Mouse (Mus musculus): ENCODE measurements at regions not wholly inside any gene's neighbourhood (a gene's known extent, or its start where the extent isn't known, plus 50 kb on each side); places are given as distances from the start of the nearest gene placed in this dataset.

DNA sequence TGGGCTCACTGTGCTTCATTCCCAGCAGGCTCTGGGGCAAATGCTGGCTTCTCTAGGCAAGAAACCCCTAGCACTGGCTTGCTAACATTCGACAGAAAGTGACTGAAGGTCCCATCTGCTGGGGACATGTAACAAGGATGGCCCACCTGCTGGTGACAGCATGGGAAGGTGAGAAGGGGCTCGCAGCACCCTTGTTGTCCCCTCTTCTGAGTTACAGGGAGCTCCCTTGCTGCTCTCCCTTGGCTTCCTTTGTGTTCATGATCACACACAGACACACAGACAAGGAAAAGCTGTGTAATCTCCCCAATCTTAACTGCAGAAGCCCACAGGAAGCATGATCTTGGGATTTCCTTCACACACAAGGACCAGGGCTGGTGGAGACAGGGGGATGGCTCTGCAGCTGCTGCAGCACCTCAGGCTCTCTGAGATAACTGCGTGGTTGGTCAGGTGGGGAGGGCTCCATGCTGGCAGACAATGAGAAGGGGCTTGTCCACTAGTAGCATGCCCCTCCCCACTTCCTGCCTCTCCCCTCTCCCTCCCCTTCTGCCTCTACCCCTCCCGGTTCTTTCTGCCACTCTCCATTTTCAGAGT, 95.3 kb upstream of the Trpm1 start:
- DNase-seq, result no peak

DNA sequence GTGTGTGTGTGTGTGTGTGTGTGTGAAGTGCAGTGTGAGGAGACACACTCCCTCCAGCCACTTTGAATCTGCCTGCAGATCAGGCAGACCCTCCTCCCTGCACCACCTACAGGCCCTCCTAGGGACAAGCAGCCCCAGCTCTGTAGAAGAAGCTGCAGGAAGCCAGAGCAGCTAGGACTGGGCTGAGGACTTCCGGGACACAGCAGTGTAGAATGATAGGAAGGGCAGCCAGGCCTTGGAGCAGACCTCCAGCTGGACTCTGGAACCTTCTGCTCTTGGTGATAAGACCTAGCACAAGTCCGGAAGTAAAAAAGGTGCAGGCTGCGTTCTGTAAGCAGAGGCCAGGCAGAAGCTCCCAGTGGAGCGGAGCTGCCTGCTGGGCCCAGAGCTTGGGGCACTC, 95.8 kb upstream of the Trpm1 start:
- DNase-seq, result peak; percentile 44

DNA sequence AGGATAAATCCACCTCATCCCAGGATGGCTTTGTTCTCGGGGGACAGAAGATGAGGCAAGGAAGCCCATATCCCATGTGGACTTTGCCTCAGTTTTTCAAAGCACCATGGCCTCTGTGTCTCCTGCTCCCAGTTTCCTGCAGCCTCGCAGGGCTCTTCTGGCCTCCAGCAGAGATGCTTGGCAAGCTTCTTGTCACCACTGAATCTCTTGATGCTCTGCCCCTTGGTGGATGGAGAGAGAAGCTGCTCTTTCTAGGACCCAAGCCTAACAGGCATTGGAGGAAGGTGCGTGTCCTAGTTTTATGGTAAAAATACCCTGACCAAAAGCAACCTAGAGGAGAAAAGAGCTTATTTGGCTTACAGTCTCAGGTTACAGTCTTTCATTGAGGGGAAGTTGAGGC, 97.1 kb upstream of the Trpm1 start:
- DNase-seq, result no peak

GRCm38 (mm10) chr7:64054996-64055395, 98.6 kb upstream of the Trpm1 start:
- no peak for DNase-seq

- DNase-seq, result no peak
Observed at GRCm38 (mm10) chr7:64053766-64054165, 99.9 kb upstream of the Trpm1 start.

- no peak for DNase-seq
Observed at GRCm38 (mm10) chr7:64052400-64052799, 101.2 kb upstream of the Trpm1 start.

DNA sequence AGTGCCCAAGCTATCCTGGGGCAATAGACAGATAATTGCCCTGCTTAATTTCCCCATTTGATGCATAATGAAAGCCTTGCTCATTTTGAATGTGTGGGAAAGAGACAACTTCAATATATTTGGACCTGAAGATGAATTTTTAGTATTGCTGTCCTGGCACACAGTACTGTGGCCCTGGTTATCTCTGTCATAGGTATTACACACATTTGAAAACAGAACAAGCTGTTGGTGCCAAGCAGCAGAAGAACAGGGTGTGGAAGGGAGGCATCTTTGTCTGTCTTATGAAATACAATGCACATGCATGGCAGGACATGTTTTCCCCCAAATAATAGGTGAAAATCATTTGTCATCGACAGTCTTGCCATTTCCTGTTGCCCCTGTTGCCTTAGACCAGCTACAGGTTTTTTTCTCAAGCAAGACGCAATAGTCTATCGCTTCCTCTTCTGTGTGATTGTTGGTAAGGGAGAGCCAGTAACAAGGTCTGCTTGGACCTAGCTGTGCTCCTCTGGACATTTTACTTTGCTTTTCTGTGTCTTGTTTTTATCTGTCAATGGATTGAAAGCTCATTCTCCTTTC, 102.7 kb upstream of the Trpm1 start:
- no peak for DNase-seq

DNA sequence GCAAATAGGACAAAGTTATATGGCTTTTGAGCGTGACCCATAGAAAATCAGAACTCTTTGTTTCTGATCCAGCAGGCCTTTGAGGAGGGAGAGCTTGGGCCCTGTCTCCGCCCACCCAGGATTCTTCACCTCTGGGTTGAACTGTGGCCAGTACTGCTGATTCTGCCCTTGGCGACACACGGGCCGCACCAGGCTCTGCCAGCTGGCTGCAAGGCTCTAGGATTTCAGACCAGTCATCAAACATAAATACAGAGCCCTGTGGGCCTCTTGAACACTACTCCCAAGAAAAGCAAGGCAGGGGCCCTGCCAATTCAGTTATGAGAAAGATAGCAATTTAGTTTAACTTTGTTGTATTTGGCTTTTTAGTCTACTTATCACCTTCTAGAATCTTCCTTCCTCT, 103.4 kb upstream of the Trpm1 start:
- DNase-seq, result no peak

- peak; percentile 52 for DNase-seq
Observed at GRCm38 (mm10) chr7:64049183-64049965, 104.3 kb upstream of the Trpm1 start.

GRCm38 (mm10) chr7:64048452-64049182, 105.0 kb upstream of the Trpm1 start:
- DNase-seq, result peak; percentile 93

GRCm38 (mm10) chr7:64047831-64048230, 105.8 kb upstream of the Trpm1 start:
- DNase-seq, result no peak

GRCm38 (mm10) chr7:64045292-64045691, 106.6 kb upstream of the Klf13 start:
- DNase-seq, result no peak

DNA sequence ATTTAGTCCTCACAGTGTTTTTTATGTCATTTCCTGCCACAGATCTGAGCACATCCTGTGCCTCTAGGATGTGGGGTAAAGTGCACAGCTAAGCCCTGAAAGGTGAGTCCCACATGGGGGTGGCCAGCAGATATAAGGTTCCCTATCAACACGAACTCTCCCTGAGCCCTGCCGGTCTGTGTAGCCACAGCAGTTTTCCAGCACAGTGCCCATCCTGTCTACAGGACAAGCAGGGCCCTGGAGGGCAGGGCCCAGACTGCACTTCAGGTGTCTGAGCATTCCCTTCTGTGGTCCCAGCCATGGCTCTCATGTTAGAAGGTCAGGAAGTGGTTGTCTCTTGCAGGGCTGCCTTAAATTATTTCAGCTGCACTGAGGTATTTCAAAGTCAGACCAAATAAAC, 104.3 kb upstream of the Klf13 start:
- no peak for DNase-seq

DNA sequence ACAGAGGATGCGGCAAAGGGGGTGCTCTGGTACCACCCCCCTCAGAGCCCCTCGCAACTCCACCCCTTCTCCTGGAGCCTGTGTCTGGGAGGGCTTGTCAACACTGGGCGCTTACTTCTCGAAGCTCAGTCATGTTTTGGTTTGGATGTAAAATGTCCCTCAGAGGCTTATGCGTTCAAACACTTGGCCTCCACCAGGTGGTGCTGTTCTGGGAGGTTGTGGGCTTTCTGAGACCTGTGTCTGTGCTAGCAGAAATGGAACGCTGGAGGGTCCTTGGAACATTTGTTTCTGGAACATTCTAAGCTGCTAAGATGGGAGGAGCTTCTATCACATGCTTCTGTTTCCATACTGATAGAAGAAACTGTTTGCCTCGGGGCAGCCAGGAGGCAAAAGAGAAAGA, 102.6 kb upstream of the Klf13 start:
- DNase-seq, result no peak

- DNase-seq, result peak; percentile 52
Observed at GRCm38 (mm10) chr7:64040026-64040737, 101.5 kb upstream of the Klf13 start.

GRCm38 (mm10) chr7:64037701-64038231, 99.1 kb upstream of the Klf13 start:
- DNase-seq, result no peak

DNA sequence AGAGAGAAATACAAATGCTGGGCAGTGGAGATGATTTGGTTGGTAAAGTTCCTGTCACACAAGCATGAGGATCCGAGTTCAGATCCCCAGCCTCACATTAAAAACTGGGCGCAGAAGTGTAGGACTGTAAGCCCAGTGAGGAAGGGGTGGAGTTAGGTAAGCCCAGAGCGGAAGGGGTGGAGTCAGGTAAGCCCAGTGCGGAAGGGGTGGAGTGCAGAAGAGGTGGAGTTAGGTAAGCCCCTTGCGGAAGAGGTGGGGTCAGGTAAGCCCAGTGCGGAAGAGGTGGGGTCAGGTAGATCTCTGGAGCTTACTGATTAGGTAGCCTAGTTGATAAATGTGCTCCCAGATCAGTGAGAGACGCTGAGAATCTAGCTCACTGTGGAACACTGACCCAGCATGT, 97.4 kb upstream of the Klf13 start:
- no peak for DNase-seq

- DNase-seq, result no peak
Observed at GRCm38 (mm10) chr7:64035025-64035606, 96.4 kb upstream of the Klf13 start.

GRCm38 (mm10) chr7:64034493-64034892, 95.8 kb upstream of the Klf13 start:
- no peak for DNase-seq

GRCm38 (mm10) chr7:64033388-64033787, 94.7 kb upstream of the Klf13 start:
- DNase-seq, result no peak

DNA sequence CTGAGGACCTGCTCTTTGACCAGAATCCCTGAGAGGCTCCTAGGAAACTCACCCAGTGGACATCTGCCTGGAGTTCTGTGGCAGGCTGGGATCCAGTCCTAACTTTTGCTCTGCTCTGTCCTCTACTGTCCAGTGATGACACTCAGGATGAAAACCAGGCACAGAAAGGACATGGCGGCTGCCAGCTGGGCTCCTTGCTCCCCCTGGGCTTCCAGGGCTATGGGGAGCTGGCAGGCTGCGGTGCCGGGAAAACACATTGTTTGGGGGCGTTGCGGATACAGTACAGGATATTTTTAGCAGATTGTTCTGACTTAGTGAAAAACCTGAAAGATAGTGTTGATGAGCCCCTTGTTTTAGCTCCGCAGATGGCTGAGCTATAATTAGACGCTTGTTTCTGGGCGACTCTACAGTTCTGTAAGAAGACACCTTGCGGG, 94.2 kb upstream of the Klf13 start:
- no peak for DNase-seq

DNA sequence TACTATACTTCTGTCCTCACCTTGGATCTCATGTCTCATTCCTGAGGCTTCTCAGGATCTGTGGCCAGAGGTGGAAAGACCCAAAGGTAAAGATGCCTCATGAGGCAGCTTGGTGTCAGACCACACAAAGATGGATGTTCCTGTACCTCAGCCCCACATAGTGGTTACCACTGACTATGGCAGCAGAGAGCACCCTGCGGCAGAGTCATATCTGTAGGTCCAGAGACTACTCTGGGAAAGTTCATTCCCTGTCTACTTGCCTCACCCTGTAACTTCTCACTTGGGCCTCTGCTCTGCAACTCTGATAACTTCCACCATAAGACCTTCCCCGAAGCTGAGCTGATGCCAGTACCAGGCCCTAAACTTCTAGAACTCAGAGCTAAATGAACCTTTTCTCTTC, 91.9 kb upstream of the Klf13 start:
- no peak for DNase-seq
